Mouse (Mus musculus) kidney, adult 2 months (tissue): ENCODE measurements around the gene Kcns3. TPM values are rescaled to one million over a fixed set of nuclear protein-coding genes. Genes with fewer than 3 reads are reported as not detected.

Experiments
- DNase-seq: peaks from one replicate; pipeline ENCODE4 v3.0.0; 2021
- H3K27ac ChIP-seq: fragments of 200-500 bp; 2 replicates; pipeline ENCODE4 v1.5.1; 2012; ENCODE audit warnings: low read depth, low read length, control low read depth, inconsistent platforms; ENCODE audit not compliant: insufficient read depth
- H3K27me3 ChIP-seq: fragments of 200-500 bp; replicated peaks from 2 replicates; pipeline ENCODE4 v1.6.1; 2012; ENCODE audit warnings: mild to moderate bottlenecking, moderate library complexity, low read length, inconsistent platforms; ENCODE audit not compliant: control insufficient read depth, insufficient read depth
- H3K36me3 ChIP-seq: fragments of 200-500 bp; 2 replicates; pipeline ENCODE4 v1.6.1; 2012; ENCODE audit warnings: mild to moderate bottlenecking, moderate library complexity, low read length, inconsistent platforms; ENCODE audit not compliant: control insufficient read depth, insufficient read depth
- H3K4me1 ChIP-seq: fragments of 200-500 bp; 2 replicates; pipeline ENCODE4 v1.6.1; 2011; ENCODE audit warnings: low read length; ENCODE audit not compliant: control insufficient read depth, insufficient read depth
- H3K4me3 ChIP-seq: fragments of 200-500 bp; 2 replicates; pipeline ENCODE4 v1.5.1; 2011; ENCODE audit warnings: mild to moderate bottlenecking, low read depth, low read length, control low read depth; ENCODE audit not compliant: insufficient read depth
- CTCF ChIP-seq: fragments of 200-500 bp; conservative IDR thresholded peaks from 2 replicates; pipeline ENCODE4 v1.5.1; 2011; ENCODE audit warnings: low read depth, mild to moderate bottlenecking, control low read depth, low read length, moderate library complexity, mixed read lengths; ENCODE audit not compliant: insufficient read depth, insufficient read length
- POLR2A ChIP-seq: fragments of 200-500 bp; IDR thresholded peaks from one replicate; pipeline ENCODE4 v1.6.1; 2011; ENCODE audit warnings: low read depth, low read length, control low read depth
- WGBS: fragments of 180-500 bp; shearing (Covaris S2); methylation state at CpG from one replicate; pipeline ENCODE4 v1.1.7; 2018; 5-methylcytosine and 5-hydroxymethylcytosine counted together
- polyA plus RNA-seq: library from polyadenylated mRNA; depleted of rRNA; stranded (reverse); fragments of >200 nt; gene quantifications from 2 replicates; pipeline ENCODE4 v1.2.3, GENCODE M21; 2012; rRNA removed

Kcns3 gene
- 2.3 and 2.5 TPM in 2 replicates for polyA plus RNA-seq

DNA sequence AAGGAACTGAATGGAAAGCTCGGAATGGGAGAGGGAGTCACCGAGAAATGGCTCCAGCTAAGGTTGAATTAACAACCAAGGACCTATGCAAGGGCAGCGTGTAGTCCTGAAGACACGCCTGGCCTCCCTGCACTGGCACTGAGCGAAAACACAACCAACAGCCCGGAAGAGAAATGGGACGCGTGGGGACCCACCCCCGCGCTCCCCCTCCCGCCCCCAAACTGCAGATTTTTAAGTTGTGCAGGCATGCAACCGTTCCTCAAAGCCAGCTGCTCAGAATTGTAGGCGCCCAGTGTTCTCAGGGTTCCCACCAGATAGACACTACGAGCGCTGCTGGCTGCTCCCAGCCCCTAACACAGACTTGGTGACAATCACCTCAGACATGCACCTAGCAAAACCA, at the start of gene Kcns3:
TSS of gene Kcns3 (minus strand) at position 42 of the 400 bp plus-strand sequence.
- H3K36me3 ChIP-seq: no peaks in the 10 kb centered on the region
- no peak for TF ChIP-seq CTCF
- TF ChIP-seq POLR2A: no peak
- H3K4me1 ChIP-seq: 0 out of 2 replicates have a peak, but pooled peaks cover 4% of the 10 kb centered on the region
- H3K27ac ChIP-seq: no peak within 1 kb of the TSS
- no peak for DNase-seq
- WGBS: 35% methylated on average over 15 of the region's 15 CpGs
- no peaks in the 10 kb centered on the region; the same call in 1 of the 2 replicates for H3K27me3 ChIP-seq
- H3K4me3 ChIP-seq: peak within 1 kb of the TSS; percentile 74

DNA sequence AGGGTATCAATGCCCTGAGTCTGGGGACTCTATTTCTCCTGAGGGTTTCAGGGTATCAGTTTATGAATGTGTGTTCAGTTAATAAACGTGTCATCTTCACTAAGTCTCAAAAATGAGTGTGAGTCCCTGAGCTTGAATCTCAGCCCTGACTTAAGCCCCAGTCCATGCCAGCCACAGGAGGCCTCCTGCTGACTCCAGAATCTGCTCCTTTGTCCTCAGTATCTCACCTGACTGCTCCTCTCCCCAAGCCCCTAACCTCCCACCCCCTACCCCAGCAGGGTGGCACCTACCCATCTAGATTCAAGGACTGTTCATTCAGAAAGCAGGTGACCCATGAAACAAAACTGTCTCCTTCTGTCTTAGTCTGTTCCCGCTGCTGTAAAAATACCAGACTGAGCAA, 47.7 kb upstream of the Kcns3 start:
- no peak overlapping the region for H3K4me3 ChIP-seq
- DNase-seq: no peak
- no peaks in the 10 kb centered on the region for H3K4me1 ChIP-seq
- H3K36me3 ChIP-seq: no peaks in the 10 kb centered on the region
- H3K27me3 ChIP-seq: no peaks in the 10 kb centered on the region
- TF ChIP-seq POLR2A (no peak), CTCF (no peak)
- 70% methylated on average over 2 of the region's 2 CpGs for WGBS
- H3K27ac ChIP-seq: no peak overlapping the region

DNA sequence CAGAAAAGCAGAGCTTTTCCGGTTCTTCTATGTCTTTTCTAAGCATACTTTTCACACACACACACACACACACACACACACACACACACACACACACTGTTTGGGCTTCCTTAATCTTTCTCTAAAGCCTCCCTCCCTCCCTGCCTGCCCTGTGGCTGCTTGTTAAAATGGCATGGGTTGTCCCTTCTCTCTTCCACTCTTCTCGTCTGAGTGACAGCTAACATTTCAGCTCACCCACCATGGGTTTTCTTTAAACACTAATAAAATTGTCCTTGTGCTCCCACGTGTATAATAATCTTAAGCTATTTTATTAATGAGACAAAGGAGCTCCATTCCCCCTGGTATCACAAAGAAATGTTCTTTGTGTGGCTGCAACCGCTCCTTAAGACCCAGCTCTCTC, 47.2 kb upstream of the Kcns3 start:
- 56% methylated on average over 4 of the region's 4 CpGs for WGBS
- no peak overlapping the region for H3K27ac ChIP-seq
- TF ChIP-seq CTCF (no peak), POLR2A (no peak)

DNA sequence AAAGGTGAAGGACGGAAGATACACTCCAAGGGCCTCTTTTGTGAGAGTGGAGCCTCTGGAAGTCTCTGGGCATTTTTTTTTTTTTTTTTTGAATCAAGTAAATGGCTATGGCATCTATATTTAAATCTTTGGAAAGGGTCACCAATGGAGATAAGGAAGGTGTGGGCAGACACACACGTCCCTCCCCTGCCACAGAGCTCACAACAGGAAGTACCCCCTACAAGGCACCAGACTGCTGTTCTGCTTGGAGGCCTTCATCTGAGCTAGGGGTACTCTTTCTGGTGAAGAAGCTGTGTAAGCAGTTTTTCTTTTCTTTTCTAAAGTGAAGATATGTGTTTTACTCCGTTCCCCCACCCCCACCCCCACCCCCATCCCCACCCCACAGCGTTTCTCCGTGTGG, 46.0 kb upstream of the Kcns3 start:
- H3K27me3 ChIP-seq: no peaks in the 10 kb centered on the region
- no peak overlapping the region for H3K4me3 ChIP-seq
- 55% methylated on average over 5 of the region's 5 CpGs for WGBS

More for the DNA sequence above, 47.2 kb upstream of the Kcns3 start:
- no peak for DNase-seq
- H3K4me3 ChIP-seq: no peak overlapping the region
- no peaks in the 10 kb centered on the region for H3K36me3 ChIP-seq
- H3K27me3 ChIP-seq: no peaks in the 10 kb centered on the region
- no peaks in the 10 kb centered on the region for H3K4me1 ChIP-seq

DNA sequence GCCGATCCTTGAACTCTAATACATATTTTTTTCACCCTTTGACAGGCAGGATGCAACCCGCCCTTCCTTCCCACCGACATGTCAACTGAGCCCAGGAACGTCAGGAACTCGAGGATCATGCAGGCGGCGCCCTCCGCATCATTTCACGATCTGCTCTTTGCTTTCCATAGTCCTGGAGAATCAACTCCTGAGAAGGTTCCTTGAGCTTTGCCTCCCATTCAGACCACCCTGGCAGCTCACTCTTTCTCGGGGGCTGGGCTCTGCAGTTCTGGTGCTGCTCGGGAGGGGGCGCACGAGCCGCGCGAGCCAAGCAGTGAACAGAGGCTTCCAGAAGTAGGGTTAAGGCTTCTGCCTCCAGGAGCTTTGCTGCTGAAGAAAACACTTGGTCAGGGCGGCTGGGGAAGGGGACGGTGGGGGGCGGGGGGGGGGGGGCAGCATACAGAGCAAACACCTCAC, 45.3 kb upstream of the Kcns3 start:
- Histone ChIP-seq H3K27me3 (no peaks in the 10 kb centered on the region), H3K27ac (no peak overlapping the region), H3K4me3 (no peak overlapping the region), H3K36me3 (no peaks in the 10 kb centered on the region), H3K4me1 (no peaks in the 10 kb centered on the region)
- DNase-seq: peak; percentile 82
- no peak for TF ChIP-seq POLR2A
- TF ChIP-seq CTCF: peak; percentile 77
- WGBS: 5% methylated on average over 19 of the region's 19 CpGs

More for the DNA sequence above, 46.0 kb upstream of the Kcns3 start:
- DNase-seq: no peak
- Histone ChIP-seq H3K36me3 (no peaks in the 10 kb centered on the region), H3K4me1 (no peaks in the 10 kb centered on the region), H3K27ac (no peak overlapping the region)
- no peak for TF ChIP-seq CTCF
- no peak for TF ChIP-seq POLR2A

DNA sequence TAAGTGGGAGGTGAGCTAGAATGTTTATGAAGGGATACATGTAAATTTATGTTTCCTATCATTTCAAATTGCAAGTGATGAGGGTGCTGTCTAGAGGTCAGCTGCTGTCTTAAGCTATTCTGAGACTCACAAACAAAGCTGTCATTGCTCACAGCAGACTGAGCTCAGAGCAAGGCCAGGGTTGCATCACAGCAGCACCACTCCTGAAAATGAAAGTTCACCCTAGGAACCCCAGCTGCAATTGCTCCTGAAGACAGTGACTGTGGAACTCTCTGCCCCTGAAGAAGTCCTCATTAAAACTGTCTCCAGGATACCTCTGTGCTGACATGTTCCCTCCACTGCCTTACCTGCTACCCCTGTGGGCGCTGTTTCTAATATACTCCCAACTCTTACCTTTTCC, 44.2 kb upstream of the Kcns3 start:
- Histone ChIP-seq H3K27ac (no peak overlapping the region), H3K27me3 (no peaks in the 10 kb centered on the region), H3K4me3 (no peak overlapping the region), H3K4me1 (no peaks in the 10 kb centered on the region), H3K36me3 (no peaks in the 10 kb centered on the region)
- 95% methylated on average over 1 of the region's 1 CpGs for WGBS
- no peak for TF ChIP-seq CTCF
- no peak for TF ChIP-seq POLR2A
- DNase-seq: peak; percentile 27

DNA sequence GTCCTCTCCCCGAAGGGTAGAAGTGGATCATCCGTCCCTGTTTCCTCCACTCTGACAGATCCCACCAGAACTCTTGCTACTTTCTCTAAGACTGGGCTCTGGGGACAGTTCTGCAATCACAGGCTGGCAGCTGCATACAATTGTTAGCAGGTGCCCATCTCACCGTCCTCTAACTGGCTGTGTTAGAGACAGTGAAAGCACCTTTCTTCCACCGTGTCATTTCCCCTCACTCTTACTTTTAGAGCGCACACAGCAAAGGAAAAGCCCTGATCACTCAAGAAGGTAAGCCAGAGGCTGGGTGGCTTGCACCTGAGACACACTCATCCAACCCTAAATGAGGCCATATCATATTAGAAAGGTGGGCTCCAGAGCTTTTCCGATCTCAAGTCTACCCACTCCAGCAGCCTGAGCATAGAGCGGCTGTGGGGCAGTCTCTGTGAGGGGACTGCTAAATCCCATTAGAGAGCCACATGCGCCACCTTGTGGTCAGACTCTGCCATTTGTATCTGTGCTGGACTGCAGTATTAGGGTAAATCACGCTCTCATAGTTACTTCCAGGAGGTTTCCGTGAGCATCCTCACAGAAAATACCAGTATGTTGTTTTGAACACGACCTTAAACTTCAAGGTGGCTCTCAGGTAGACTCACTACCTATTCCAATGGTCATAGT, 27.8 kb upstream of the Kcns3 start:
- WGBS: 20% methylated on average over 11 of the region's 11 CpGs
- no peak for TF ChIP-seq POLR2A
- TF ChIP-seq CTCF: peak; percentile 87
- no peak overlapping the region for H3K27ac ChIP-seq
- no peak overlapping the region for H3K4me3 ChIP-seq
- no peaks in the 10 kb centered on the region for H3K27me3 ChIP-seq
- no peaks in the 10 kb centered on the region for H3K36me3 ChIP-seq
- DNase-seq: peak; percentile 86
- H3K4me1 ChIP-seq: no peaks in the 10 kb centered on the region
